Mouse (Mus musculus): ENCODE results near the gene Ttyh3.

DNA sequence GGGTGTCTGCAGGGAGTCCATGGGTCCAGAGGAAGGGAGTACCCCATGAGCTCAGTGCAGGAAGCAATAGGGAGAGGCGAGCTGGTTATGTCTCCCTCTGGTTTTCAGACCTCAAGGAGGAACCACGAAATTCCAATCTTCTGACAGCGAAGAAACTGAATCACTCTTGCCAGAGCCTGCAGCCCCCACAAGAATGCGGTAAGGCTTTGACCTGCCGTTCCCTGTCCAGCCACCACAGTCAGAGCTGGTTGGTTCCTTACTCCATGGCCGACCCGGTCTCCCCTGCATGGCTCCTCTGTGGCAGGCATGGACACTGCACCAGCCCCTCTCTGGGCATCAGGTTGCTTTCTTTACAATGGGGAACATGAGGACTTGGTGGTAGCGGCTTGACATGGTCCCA lies 44.4 kb downstream of the Ttyh3 start:
- TF ChIP-seq CTCF (IDR thresholded peaks at IDR 0.05 in 2 of 3, conservative IDR thresholded peaks at IDR 0.05 in 1 of 3; ENCODE audit: control insufficient read depth in 1 of 3, insufficient read depth in 1 of 3, low read depth in 2 of 3, low read length in 3 of 3, poor library complexity in 1 of 3, severe bottlenecking in 1 of 3) (no peak), BHLHE40 (IDR thresholded peaks at IDR 0.05; ENCODE audit: borderline replicate concordance, low read depth, low read length) (no peak), ZC3H11A (IDR thresholded peaks at IDR 0.05; ENCODE audit: low read depth, low read length) (no peak), POLR2A (IDR thresholded peaks at IDR 0.05; ENCODE audit: control insufficient read depth in 1 of 2, insufficient read depth in 1 of 2, low read depth in 1 of 2, low read length in 2 of 2, poor library complexity in 1 of 2) (no peak), MAFK (IDR thresholded peaks at IDR 0.05; ENCODE audit: borderline replicate concordance, low read depth, low read length) (no peak), MAX (IDR thresholded peaks at IDR 0.05; ENCODE audit: low read length) (no peak), EP300 (IDR thresholded peaks at IDR 0.05; ENCODE audit: low read depth in 1 of 2, low read length in 2 of 2) (no peak), GATA1 (IDR thresholded peaks at IDR 0.05; ENCODE audit: low read depth, low read length) (no peak), ZNF384 (IDR thresholded peaks at IDR 0.05; ENCODE audit: low read depth, low read length) (no peak), JUND (IDR thresholded peaks at IDR 0.05; ENCODE audit: low read depth, low read length) (no peak)
